ENCODE assay signal across 9 mouse cellular contexts in genomic region chr3:68575636-68576340, GRCm38 (mm10).
DNase-seq lines count a peak whose midpoint lies in the region; ATAC-seq and TF ChIP-seq lines count a peak whose summit lies in the region.
"Had no signal": no experiment of that assay in that cellular context is flagged by ENCODE, and none has a peak within 500 bp of the region (broad histone marks: within the 10 kb centered on the region; RNA-seq: fewer than 3 reads in every experiment).

No protein-coding gene starts in this region.

- peaks cover 35% of the 10 kb centered on the region; the same call in 1 of the 2 replicates for H3K4me1 ChIP-seq in kidney, postnatal 0 days (replicated peaks; ENCODE audit: insufficient read depth, low read length)
- no peaks in the 10 kb centered on the region; the same call in 1 of the 2 replicates for H3K4me1 ChIP-seq in kidney, adult 2 months (ENCODE audit: control insufficient read depth, insufficient read depth, low read length)
- H3K4me1 ChIP-seq in cerebellum, adult 2 months (ENCODE audit: control insufficient read depth, insufficient read depth, low read length) = peaks cover 2% of the 10 kb centered on the region; the same call in 1 of the 2 replicates
- H3K4me1 ChIP-seq in forebrain, embryonic 10.5 days = peaks cover 69% of the 10 kb centered on the region
- peaks cover 74% of the 10 kb centered on the region for H3K4me1 ChIP-seq in midbrain, embryonic 13.5 days (replicated peaks)
- no peaks in the 10 kb centered on the region; the same call in 1 of the 2 replicates for H3K4me1 ChIP-seq in thymus, adult 2 months (replicated peaks; ENCODE audit: control insufficient read depth, insufficient read depth, low read length)

- TF ChIP-seq POLR2A in kidney, adult 2 months (IDR thresholded peaks at IDR 0.05; ENCODE audit: low read depth, low read length) = no peak
- peak; percentile 42; the same call in 1 of the 2 replicates for TF ChIP-seq POLR2A in cerebellum, adult 2 months (IDR thresholded peaks at IDR 0.05; ENCODE audit: borderline replicate concordance, insufficient read depth, low read length)
- TF ChIP-seq POLR2A in thymus, adult 2 months (IDR thresholded peaks at IDR 0.05; ENCODE audit: control insufficient read depth, extremely low read depth, insufficient read depth, low read length, poor library complexity) = no peak

- no peaks in the 10 kb centered on the region for H3K9me3 ChIP-seq in kidney, postnatal 0 days (replicated peaks; ENCODE audit: low read length)
- no peaks in the 10 kb centered on the region for H3K9me3 ChIP-seq in forebrain, embryonic 10.5 days
- no peaks in the 10 kb centered on the region for H3K9me3 ChIP-seq in midbrain, embryonic 13.5 days

- no peak overlapping the region for H3K9ac ChIP-seq in kidney, postnatal 0 days (ENCODE audit: low read depth, low read length)
- H3K9ac ChIP-seq in midbrain, embryonic 13.5 days (replicated peaks) = peak overlapping the region; percentile 32; the same call in 1 of the 2 replicates
- H3K9ac ChIP-seq: liver, embryonic 14.5 days had no signal

- H3K27me3 ChIP-seq in kidney, postnatal 0 days (ENCODE audit: insufficient read depth, low read length) = no peaks in the 10 kb centered on the region
- H3K27me3 ChIP-seq in kidney, adult 2 months (replicated peaks; ENCODE audit: control insufficient read depth, insufficient read depth, low read length) = no peaks in the 10 kb centered on the region
- H3K27me3 ChIP-seq in cerebellum, adult 2 months (ENCODE audit: control insufficient read depth, insufficient read depth, low read length) = no peaks in the 10 kb centered on the region
- 0 out of 2 replicates have a peak, but pooled peaks cover 4% of the 10 kb centered on the region for H3K27me3 ChIP-seq in forebrain, embryonic 10.5 days (ENCODE audit: poor library complexity, severe bottlenecking)
- no peaks in the 10 kb centered on the region for H3K27me3 ChIP-seq in midbrain, embryonic 13.5 days
- no peaks in the 10 kb centered on the region for H3K27me3 ChIP-seq in thymus, adult 2 months (ENCODE audit: control insufficient read depth, insufficient read depth, low read length)

- DNase-seq in kidney, postnatal 0 days (ENCODE audit: low spot score) = no peak
- no peak for DNase-seq in kidney, adult 2 months
- DNase-seq in cerebellum, adult 2 months = peak; percentile 83 to 91
- DNase-seq in forebrain, embryonic 10.5 days (ENCODE audit: extremely low spot score, low spot score) = no peak
- DNase-seq in thymus, postnatal 4 days = no peak
- DNase-seq in thymus, adult 2 months = no peak
- no peak for DNase-seq in lung, adult 18-20 months

- peak overlapping the region; percentile 47; the same call in 1 of the 2 replicates for H3K27ac ChIP-seq in kidney, postnatal 0 days
- no peak overlapping the region for H3K27ac ChIP-seq in kidney, adult 2 months (ENCODE audit: insufficient read depth, low read depth, low read length)
- H3K27ac ChIP-seq in cerebellum, adult 2 months (ENCODE audit: insufficient read depth, low read length) = peak overlapping the region; percentile 99
- H3K27ac ChIP-seq in forebrain, embryonic 10.5 days = peak overlapping the region; percentile 62; the same call in 1 of the 2 replicates
- H3K27ac ChIP-seq in midbrain, embryonic 13.5 days = peak overlapping the region; percentile 73
- H3K27ac ChIP-seq in thymus, adult 2 months (ENCODE audit: control insufficient read depth, insufficient read depth, low read length) = no peak overlapping the region
- H3K27ac ChIP-seq: liver, embryonic 14.5 days had no signal

- no peak for ATAC-seq in kidney, postnatal 0 days (replicated peaks; ENCODE audit: low FRiP score, low read depth)
- ATAC-seq in midbrain, embryonic 13.5 days = no peak

- TF ChIP-seq CTCF in kidney, postnatal 0 days (IDR thresholded peaks at IDR 0.05; ENCODE audit: low read depth) = no peak
- TF ChIP-seq CTCF in kidney, adult 2 months (conservative IDR thresholded peaks at IDR 0.05; ENCODE audit: insufficient read depth, insufficient read length, low read depth, low read length) = no peak
- no peak for TF ChIP-seq CTCF in cerebellum, adult 2 months (IDR thresholded peaks at IDR 0.05; ENCODE audit: borderline replicate concordance, insufficient read depth, low read depth, low read length)
- no peak for TF ChIP-seq CTCF in thymus, adult 2 months (IDR thresholded peaks at IDR 0.05; ENCODE audit: borderline replicate concordance, control insufficient read depth, extremely low read depth, insufficient read depth, low read length, poor library complexity)

- 59% methylated on average over 10 of the region's 10 CpGs for WGBS in kidney, postnatal 0 days
- WGBS in kidney, adult 2 months = 65% methylated on average over 10 of the region's 10 CpGs
- 7% methylated on average over 10 of the region's 10 CpGs for WGBS in cerebellum, adult 2 months
- 81% methylated on average over 10 of the region's 10 CpGs for WGBS in forebrain, embryonic 10.5 days
- WGBS in midbrain, embryonic 13.5 days = 61% methylated on average over 10 of the region's 10 CpGs
- WGBS in thymus, adult 2 months = 95% methylated on average over 10 of the region's 10 CpGs

- no peak overlapping the region for H3K4me2 ChIP-seq in kidney, postnatal 0 days (ENCODE audit: low read length)
- H3K4me2 ChIP-seq in midbrain, embryonic 13.5 days (replicated peaks) = peak overlapping the region; percentile 68

- H3K36me3 ChIP-seq in kidney, postnatal 0 days (ENCODE audit: insufficient read depth, low read length) = no peaks in the 10 kb centered on the region
- H3K36me3 ChIP-seq in kidney, adult 2 months (ENCODE audit: control insufficient read depth, insufficient read depth, low read length) = no peaks in the 10 kb centered on the region
- H3K36me3 ChIP-seq in forebrain, embryonic 10.5 days (replicated peaks) = no peaks in the 10 kb centered on the region
- no peaks in the 10 kb centered on the region for H3K36me3 ChIP-seq in midbrain, embryonic 13.5 days
- H3K36me3 ChIP-seq in thymus, adult 2 months (ENCODE audit: control insufficient read depth, insufficient read depth, low read length) = no peaks in the 10 kb centered on the region

- no peak overlapping the region for H3K4me3 ChIP-seq in kidney, postnatal 0 days (replicated peaks; ENCODE audit: low read depth, low read length)
- H3K4me3 ChIP-seq in kidney, adult 2 months (ENCODE audit: insufficient read depth, low read depth, low read length) = no peak overlapping the region
- H3K4me3 ChIP-seq in cerebellum, adult 2 months (replicated peaks; ENCODE audit: insufficient read depth, low read depth, low read length) = peak overlapping the region; percentile 92
- H3K4me3 ChIP-seq in forebrain, embryonic 10.5 days = no peak overlapping the region
- H3K4me3 ChIP-seq in midbrain, embryonic 13.5 days (replicated peaks) = no peak overlapping the region
- H3K4me3 ChIP-seq in thymus, adult 2 months (ENCODE audit: control insufficient read depth, insufficient read depth, low read length) = no peak overlapping the region

Comparison
In these comparisons a context has a peak if more than half of its experiments do, and no peak if none do; other contexts are left out.
1. H3K27ac ChIP-seq: peak in kidney, postnatal 0 days (single experiment), cerebellum, adult 2 months (single experiment), forebrain, embryonic 10.5 days (single experiment) and midbrain, embryonic 13.5 days (single experiment); none in kidney, adult 2 months (single experiment) and thymus, adult 2 months (single experiment).
2. DNase-seq: peak in cerebellum, adult 2 months (2 of 2); none in kidney, postnatal 0 days (single experiment), kidney, adult 2 months (single experiment), forebrain, embryonic 10.5 days (single experiment), thymus, postnatal 4 days (single experiment), thymus, adult 2 months (single experiment) and lung, adult 18-20 months (0 of 2).